ENCODE assay signal across 10 mouse cellular contexts in genomic region chr4:31561823-31562222, GRCm38 (mm10).
DNase-seq lines count a peak whose midpoint lies in the region; TF ChIP-seq lines count a peak whose summit lies in the region.
"Had no signal": no experiment of that assay in that cellular context is flagged by ENCODE, and none has a peak within 500 bp of the region (broad histone marks: within the 10 kb centered on the region; RNA-seq: fewer than 3 reads in every experiment).

No protein-coding gene starts in this region.

- no peak for TF ChIP-seq EP300 in CH12.LX (IDR thresholded peaks at IDR 0.05; ENCODE audit: low read length)

- no peak overlapping the region for H3K4me2 ChIP-seq in CH12.LX (ENCODE audit: insufficient read depth, low read depth, poor library complexity, severe bottlenecking)
- H3K4me2 ChIP-seq: embryonic facial prominence, embryonic 12.5 days had no signal

- H3K4me1 ChIP-seq in CH12.LX (ENCODE audit: control insufficient read depth in 1 of 2, insufficient read depth in 2 of 2) = peaks cover 0 to 3% of the 10 kb centered on the region in 2 experiments; a peak in 1 of 4 replicates
- H3K4me1 ChIP-seq in thymus, adult 2 months (replicated peaks; ENCODE audit: control insufficient read depth, insufficient read depth, low read length) = no peaks in the 10 kb centered on the region
- H3K4me1 ChIP-seq: embryonic facial prominence, embryonic 12.5 days had no signal

- H3K4me3 ChIP-seq in CH12.LX (replicated peaks in 1 of 3; ENCODE audit: low read depth in 2 of 3, low read length in 2 of 3, poor library complexity in 1 of 3) = no peak overlapping the region
- no peak overlapping the region for H3K4me3 ChIP-seq in thymus, adult 2 months (ENCODE audit: control insufficient read depth, insufficient read depth, low read length)
- H3K4me3 ChIP-seq: embryonic facial prominence, embryonic 12.5 days had no signal

- H3K36me3 ChIP-seq in CH12.LX (replicated peaks in 1 of 2; ENCODE audit: control insufficient read depth in 1 of 2, insufficient read depth in 1 of 2, low read length in 1 of 2) = no peaks in the 10 kb centered on the region
- no peaks in the 10 kb centered on the region for H3K36me3 ChIP-seq in thymus, adult 2 months (ENCODE audit: control insufficient read depth, insufficient read depth, low read length)
- H3K36me3 ChIP-seq: embryonic facial prominence, embryonic 12.5 days had no signal

- no peaks in the 10 kb centered on the region for H3K27me3 ChIP-seq in CH12.LX (replicated peaks)
- H3K27me3 ChIP-seq in thymus, adult 2 months (ENCODE audit: control insufficient read depth, insufficient read depth, low read length) = no peaks in the 10 kb centered on the region
- H3K27me3 ChIP-seq: embryonic facial prominence, embryonic 12.5 days had no signal

- intact Hi-C loops in gastrocnemius, postnatal 14 days (cut with DNase I; ENCODE audit: low total_unique reads) = no loop called here

- dilution Hi-C loops in CH12.LX (cut with MboI; ENCODE audit: extremely low pct_ligation_motif_present, extremely low pct_unique_long_range_greater_than_20kb, low sequenced_read_pairs) = no loop called here

- in situ Hi-C loops in CH12.LX (cut with MboI; ENCODE audit: low pct_ligation_motif_present, low pct_unique_long_range_greater_than_20kb, low sequenced_read_pairs) = no loop called here

- H3K79me2 ChIP-seq in CH12.LX (replicated peaks; ENCODE audit: control insufficient read depth, extremely low read depth, insufficient read depth, poor library complexity, severe bottlenecking) = no peaks in the 10 kb centered on the region

- no peaks in the 10 kb centered on the region for H3K9me3 ChIP-seq in CH12.LX (replicated peaks; ENCODE audit: low read length)
- H3K9me3 ChIP-seq: embryonic facial prominence, embryonic 12.5 days had no signal

- peak; percentile 58 for TF ChIP-seq RAD21 in CH12.LX (IDR thresholded peaks at IDR 0.05; ENCODE audit: low read depth, low read length)

- no peak for TF ChIP-seq POLR2A in CH12.LX (IDR thresholded peaks at IDR 0.05; ENCODE audit: low read depth, low read length)
- no peak for TF ChIP-seq POLR2A in thymus, adult 2 months (IDR thresholded peaks at IDR 0.05; ENCODE audit: control insufficient read depth, extremely low read depth, insufficient read depth, low read length, poor library complexity)

- peak; percentile 3 for DNase-seq in kidney, adult 18-20 months
- DNase-seq in kidney, postnatal 4 days = no peak
- peak; percentile 57 for DNase-seq in CH12.LX (ENCODE audit: extremely low read depth)
- DNase-seq in brain, adult 2 months (ENCODE audit: low read depth, low spot score) = peak; percentile 63
- DNase-seq in heart, postnatal 4 days = peak; percentile 19
- peak; percentile 37 for DNase-seq in mesoderm, embryonic 11.5 days (ENCODE audit: low read depth, low spot score)
- no peak for DNase-seq in thymus, adult 2 months
- DNase-seq in gastrocnemius, postnatal 14 days = no peak

- peak; percentile 38 to 52; a peak in 3 of 4 replicates for TF ChIP-seq CTCF in CH12.LX (conservative IDR thresholded peaks at IDR 0.05 in 1 of 2, IDR thresholded peaks at IDR 0.05 in 1 of 2; ENCODE audit: low read depth in 2 of 2, low read length in 2 of 2)
- TF ChIP-seq CTCF in thymus, adult 2 months (IDR thresholded peaks at IDR 0.05; ENCODE audit: borderline replicate concordance, control insufficient read depth, extremely low read depth, insufficient read depth, low read length, poor library complexity) = no peak

- 4% methylated on average over 3 of the region's 3 CpGs for WGBS in thymus, adult 2 months

- H3K27ac ChIP-seq in CH12.LX (ENCODE audit: insufficient read depth, low read depth) = no peak overlapping the region
- no peak overlapping the region for H3K27ac ChIP-seq in thymus, adult 2 months (ENCODE audit: control insufficient read depth, insufficient read depth, low read length)
- H3K27ac ChIP-seq: embryonic facial prominence, embryonic 12.5 days; macrophage had no signal

- H3K9ac ChIP-seq in CH12.LX (ENCODE audit: insufficient read depth, low read depth) = no peak overlapping the region
- H3K9ac ChIP-seq: embryonic facial prominence, embryonic 12.5 days had no signal

TF ChIP-seq in CH12.LX, 34 proteins besides CTCF, POLR2A, EP300 and RAD21:
- TF ChIP-seq ZNF384 (IDR thresholded peaks at IDR 0.05; ENCODE audit: low read depth, low read length) = no peak
- TF ChIP-seq E2F4 (IDR thresholded peaks at IDR 0.05; ENCODE audit: insufficient replicate concordance, low read depth, low read length) = no peak
- no peak for TF ChIP-seq IRF4 (IDR thresholded peaks at IDR 0.05; ENCODE audit: low read depth, low read length)
- no peak for TF ChIP-seq RCOR1 (conservative IDR thresholded peaks at IDR 0.05; ENCODE audit: low read depth, low read length)
- no peak for TF ChIP-seq MAX (IDR thresholded peaks at IDR 0.05; ENCODE audit: low read length)
- TF ChIP-seq TCF12 (IDR thresholded peaks at IDR 0.05; ENCODE audit: low read depth, low read length) = no peak
- no peak for TF ChIP-seq ZC3H11A (IDR thresholded peaks at IDR 0.05; ENCODE audit: low read depth, low read length)

Comparison
In these comparisons a context has a peak if more than half of its experiments do, and no peak if none do; other contexts are left out.
1. DNase-seq: peak in kidney, adult 18-20 months (single experiment), CH12.LX (single experiment), brain, adult 2 months (single experiment), heart, postnatal 4 days (single experiment) and mesoderm, embryonic 11.5 days (single experiment); none in kidney, postnatal 4 days (0 of 2), thymus, adult 2 months (single experiment) and gastrocnemius, postnatal 14 days (single experiment).